Mouse (Mus musculus) liver, embryonic 14.5 days (tissue): ENCODE results near the gene Armc10. TPM values are rescaled to one million over a fixed set of nuclear protein-coding genes. Genes with fewer than 3 reads are reported as not detected.
"Not testable (repeated sequence)": the region's sequence is repeated elsewhere in the genome, so short reads cannot be mapped to it uniquely, and the experiment has no call there.

Experiments
- ATAC-seq: fragments of 200-750 bp; cut with Nextera tagmentation; 2 replicates; pipeline ENCODE4 v1.8.0; 2017; ENCODE audit warnings: moderate number of reproducible peaks, mild to moderate bottlenecking, moderate library complexity; ENCODE audit not compliant: insufficient read depth
- DNase-seq, 3 experiments: peaks; one replicate each; pipeline ENCODE4 v3.0.0-alpha.2; 2012 to 2013; ENCODE audit warnings: low read depth in 3 of 3, low spot score in 3 of 3
- H3K27ac ChIP-seq: fragments of 300-500 bp; sonication (generic); 2 replicates; pipeline ENCODE4 v1.5.1; 2014; ENCODE audit warnings: moderate library complexity, mild to moderate bottlenecking, control low read depth, inconsistent platforms
- H3K27me3 ChIP-seq: fragments of 300-500 bp; sonication (generic); 2 replicates; pipeline ENCODE4 v1.6.1; 2014; ENCODE audit warnings: mild to moderate bottlenecking, low read length, moderate library complexity; ENCODE audit not compliant: control insufficient read depth, insufficient read depth
- H3K36me3 ChIP-seq: fragments of 300-500 bp; sonication (generic); replicated peaks from 2 replicates; pipeline ENCODE4 v1.6.1; 2014; ENCODE audit warnings: low read depth; ENCODE audit not compliant: control insufficient read depth, insufficient read depth
- H3K4me1 ChIP-seq, 2 experiments: fragments of 200-500 bp in 1 of 2; fragments of 300-500 bp in 1 of 2; sonication (generic) in 1 of 2; replicated peaks; 2 replicates each; pipeline ENCODE4 v1.6.1; 2012 to 2014; ENCODE audit warnings: antibody characterized with exemption in 1 of 2, inconsistent platforms in 1 of 2, low read length in 1 of 2; ENCODE audit not compliant: control insufficient read depth in 2 of 2, insufficient read depth in 2 of 2
- H3K4me2 ChIP-seq: fragments of 300-500 bp; sonication (generic); 2 replicates; pipeline ENCODE4 v1.6.1; 2014; ENCODE audit warnings: low read depth, mild to moderate bottlenecking, control low read depth, moderate library complexity
- H3K4me3 ChIP-seq, 2 experiments: fragments of 200-500 bp in 1 of 2; fragments of 300-500 bp in 1 of 2; sonication (generic) in 1 of 2; 2 replicates each; pipeline ENCODE4 v1.5.1; 2012 to 2014; ENCODE audit warnings: low read depth in 2 of 2, low read length in 2 of 2, mild to moderate bottlenecking in 2 of 2, control low read depth in 1 of 2, inconsistent platforms in 1 of 2, moderate library complexity in 1 of 2; ENCODE audit not compliant: insufficient read depth in 1 of 2
- H3K9ac ChIP-seq: fragments of 300-500 bp; sonication (generic); replicated peaks from 2 replicates; pipeline ENCODE4 v1.6.1; 2014; ENCODE audit warnings: mild to moderate bottlenecking, control low read depth, moderate library complexity
- H3K9me3 ChIP-seq: fragments of 300-500 bp; sonication (generic); 2 replicates; pipeline ENCODE4 v1.6.1; 2016; ENCODE audit warnings: low read length, mixed read lengths; ENCODE audit not compliant: control insufficient read depth
- CTCF ChIP-seq: IDR thresholded peaks from 2 replicates; pipeline ENCODE4 v1.5.1; 2016; ENCODE audit warnings: antibody characterized with exemption, low read depth, control low read depth
- EP300 ChIP-seq: IDR thresholded peaks from 2 replicates; pipeline ENCODE4 v1.6.1; 2016; ENCODE audit warnings: antibody characterized with exemption, low read depth
- WGBS: fragments of 180-500 bp; shearing (Covaris S2); extraction: QIAGEN DNeasy Blood & Tissue Kit; methylation state at CpG from one replicate; pipeline ENCODE4 v1.1.7; 2014; ENCODE audit not compliant: insufficient replicate concordance; 5-methylcytosine and 5-hydroxymethylcytosine counted together
- polyA plus RNA-seq, 2 experiments: library from polyadenylated mRNA; depleted of rRNA in 1 of 2; stranded (reverse) in 1 of 2; unstranded in 1 of 2; fragments of >200 nt; fragmentation: Nextera tagmentation in 1 of 2; extraction: Ambion mirVana in 1 of 2; gene quantifications; 2 replicates each; pipeline versions ENCODE4 v1.2.1 to v1.2.3; 2012 to 2014

Gene Armc10
- polyA plus RNA-seq, 2 experiments: 7.2 to 9.0 TPM

- 17% methylated on average over 3 of the region's 3 CpGs for WGBS
- DNase-seq: peak in 1 of 3 experiments; percentile 2
- ATAC-seq: no peak
- TF ChIP-seq CTCF (no peak), EP300 (no peak)
- Histone ChIP-seq H3K4me3 (no peak overlapping the region), H3K27me3 (no peaks in the 10 kb centered on the region), H3K27ac (no peak overlapping the region), H3K36me3 (no peaks in the 10 kb centered on the region), H3K4me2 (no peak overlapping the region), H3K9ac (no peak overlapping the region), H3K4me1 (no peaks in the 10 kb centered on the region), H3K9me3 (no peaks in the 10 kb centered on the region)
These were observed 34.6 kb upstream of the Armc10 start for GRCm38 (mm10) chr5:21610996-21611395.

GRCm38 (mm10) chr5:21614299-21614698 lies 31.3 kb upstream of the Armc10 start:
- not testable (repeated sequence) for H3K36me3 ChIP-seq, H3K4me1 ChIP-seq, DNase-seq, H3K4me2 ChIP-seq, H3K4me3 ChIP-seq, H3K9me3 ChIP-seq, ATAC-seq, H3K27me3 ChIP-seq, H3K9ac ChIP-seq, H3K27ac ChIP-seq
- WGBS: 86% methylated on average over 11 of the region's 11 CpGs

GRCm38 (mm10) chr5:21616450-21617009 lies 29.1 kb upstream of the Armc10 start:
- H3K27me3 ChIP-seq: no peaks in the 10 kb centered on the region
- DNase-seq (peak in 1 of 3 experiments; percentile 7), ATAC-seq (peak; percentile 55; the same call in 1 of the 2 replicates)
- H3K4me1 ChIP-seq: peaks cover 2 to 4% of the 10 kb centered on the region in 2 experiments; a peak in 1 of 4 replicates
- H3K27ac ChIP-seq: no peak overlapping the region
- no peak overlapping the region for H3K4me3 ChIP-seq
- TF ChIP-seq CTCF (no peak), EP300 (0 out of 2 replicates have a peak, but pooled peaks have one; percentile 29)
- H3K36me3 ChIP-seq: no peaks in the 10 kb centered on the region
- no peak overlapping the region for H3K4me2 ChIP-seq
- H3K9ac ChIP-seq: no peak overlapping the region
- whole genome bisulfite sequencing: 15% methylated on average over 3 of the region's 3 CpGs
- H3K9me3 ChIP-seq: no peaks in the 10 kb centered on the region

GRCm38 (mm10) chr5:21625916-21626315 lies 19.7 kb upstream of the Armc10 start:
- Histone ChIP-seq H3K36me3 (no peaks in the 10 kb centered on the region), H3K4me2 (no peak overlapping the region), H3K9ac (no peak overlapping the region), H3K9me3 (no peaks in the 10 kb centered on the region), H3K27ac (no peak overlapping the region), H3K4me3 (no peak overlapping the region), H3K4me1 (no peaks in the 10 kb centered on the region), H3K27me3 (no peaks in the 10 kb centered on the region)
- ATAC-seq: no peak
- TF ChIP-seq CTCF: no peak
- no peak for TF ChIP-seq EP300
- DNase-seq: no peak

- Histone ChIP-seq H3K4me1 (peaks cover 4 to 7% of the 10 kb centered on the region in 2 experiments; a peak in 3 of 4 replicates), H3K27me3 (no peaks in the 10 kb centered on the region; the same call in 1 of the 2 replicates), H3K36me3 (no peaks in the 10 kb centered on the region), H3K4me3 (no peak overlapping the region), H3K9ac (no peak overlapping the region), H3K27ac (no peak overlapping the region), H3K4me2 (no peak overlapping the region), H3K9me3 (no peaks in the 10 kb centered on the region)
- TF ChIP-seq CTCF (peak; percentile 59), EP300 (no peak)
- ATAC-seq (no peak), DNase-seq (no peak)
- 0% methylated on average over 1 of the region's 1 CpGs for WGBS
These were observed 4.7 kb upstream of the Armc10 start for GRCm38 (mm10) chr5:21640961-21641360.
